Mouse (Mus musculus) c-Kit-negative CD71-positive TER-119-positive erythroid progenitor cells, embryonic 14.5 days (primary cell): ENCODE measurements around the gene Cadps2.

Experiments used
- DNase-seq: peaks from one replicate; pipeline ENCODE4 v3.0.0-alpha.2; 2013; ENCODE audit warnings: low read depth, low spot score

Gene Cadps2

DNA sequence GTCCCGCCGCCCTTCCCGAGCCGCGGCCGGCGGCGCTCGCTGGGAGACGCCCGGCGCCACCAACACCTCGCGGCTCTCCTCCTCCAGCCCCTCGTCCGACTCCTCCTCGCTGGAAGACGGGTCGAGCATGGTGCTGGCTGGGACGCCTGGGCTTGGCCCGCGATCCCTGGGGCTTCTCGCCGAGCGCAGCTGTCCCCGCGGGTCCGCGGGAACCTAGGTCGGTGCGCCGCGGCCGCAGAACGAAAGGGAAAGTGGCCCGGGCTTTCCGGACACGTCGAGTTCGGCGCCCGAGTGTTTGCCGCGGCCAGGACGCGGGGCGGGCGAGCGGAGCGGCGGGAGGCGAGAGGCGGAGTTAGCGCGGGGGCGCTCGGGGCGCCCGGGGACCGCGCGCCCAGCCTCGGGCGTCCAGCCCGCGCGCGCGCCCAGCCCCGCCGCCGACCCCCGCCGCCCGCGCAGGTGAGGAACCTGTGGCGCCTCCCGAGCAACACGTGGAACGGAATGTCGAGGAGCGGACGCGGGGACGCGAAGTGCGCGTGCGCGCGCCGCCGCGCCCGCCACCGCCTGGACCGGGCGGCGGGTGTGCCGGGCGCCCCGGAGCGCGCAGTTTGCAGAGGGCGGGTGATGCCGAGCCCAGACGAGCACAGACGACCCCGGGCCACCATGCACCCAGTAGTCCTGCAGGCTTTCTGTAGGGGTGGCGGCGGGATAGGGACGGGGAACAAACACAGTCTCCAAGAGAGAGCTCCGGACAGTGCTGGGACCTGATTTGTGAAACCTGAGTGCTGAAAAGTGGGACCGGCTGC, at the start of gene Cadps2:
Gene Cadps2 (minus strand): TSS at position 413 of the 803 bp plus-strand sequence.
- no peak for DNase-seq

DNA sequence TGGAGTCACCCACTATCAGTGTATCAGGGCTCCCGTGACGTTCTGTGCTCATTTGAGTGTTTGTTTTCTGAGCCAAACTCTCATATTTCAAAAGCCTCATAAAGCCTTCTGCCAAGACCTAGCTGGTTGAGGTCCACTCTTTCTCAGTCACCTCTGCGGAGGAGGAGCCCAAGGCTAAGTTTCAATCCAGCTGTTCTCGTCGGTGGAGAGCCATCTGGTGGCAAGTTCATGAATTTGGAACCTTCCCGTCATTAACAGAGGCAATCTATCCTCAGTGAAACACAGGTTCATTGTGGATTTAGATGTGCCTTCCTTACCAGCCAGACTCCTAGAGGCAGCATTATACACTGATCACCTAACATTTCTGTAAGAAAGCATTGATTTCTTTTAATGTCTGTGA, 47.2 kb upstream of the Cadps2 start:
- DNase-seq: no peak

DNA sequence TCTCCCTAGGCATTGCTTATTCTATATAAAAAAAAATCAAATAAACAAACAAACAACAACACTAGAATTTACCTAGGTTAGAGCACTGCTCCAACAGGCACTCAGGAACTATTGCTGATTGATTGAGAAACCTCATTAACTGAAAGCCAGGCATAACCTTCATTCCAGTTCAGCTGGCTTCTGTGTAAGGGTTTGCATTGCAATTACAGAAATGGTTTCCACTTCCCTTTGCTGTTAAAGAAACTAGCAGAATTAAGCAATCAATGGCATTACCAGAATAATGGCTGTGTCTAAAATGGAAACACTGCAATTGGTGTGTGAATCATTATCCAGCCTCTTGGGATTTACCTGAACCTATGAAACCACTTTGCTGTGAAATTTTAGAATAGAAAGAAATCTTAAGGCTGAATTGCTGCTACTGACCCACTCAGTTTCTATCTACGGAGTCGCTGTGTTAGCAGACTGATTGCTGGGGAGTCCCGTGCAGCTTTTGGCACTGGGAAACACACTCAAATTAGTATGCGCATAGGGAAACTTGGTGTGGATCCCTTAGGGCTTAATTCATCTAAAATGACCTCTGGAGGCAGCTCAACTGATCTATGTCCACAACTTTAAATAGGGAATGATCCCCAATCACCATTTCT, 37.7 kb upstream of the Cadps2 start:
- DNase-seq: no peak

DNA sequence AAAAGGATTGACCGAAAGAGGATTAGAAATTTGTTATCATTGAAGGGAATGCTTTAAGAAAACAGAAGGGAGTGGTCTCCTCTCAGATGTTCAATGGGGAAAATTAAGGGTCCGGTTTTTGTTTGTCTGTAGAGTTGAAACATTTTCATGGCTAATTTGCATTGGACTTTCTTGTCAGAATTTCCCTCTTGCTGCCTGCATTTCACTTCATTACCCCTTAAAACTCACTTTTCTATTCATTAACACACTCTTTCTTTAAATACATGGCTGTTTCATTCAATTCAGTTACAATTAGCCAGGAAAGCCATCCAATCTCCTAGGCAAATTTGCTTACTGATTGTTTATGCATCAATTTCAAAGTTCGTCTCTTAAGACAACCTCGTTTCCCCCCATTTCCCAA, 37.1 kb upstream of the Cadps2 start:
- DNase-seq: no peak

DNA sequence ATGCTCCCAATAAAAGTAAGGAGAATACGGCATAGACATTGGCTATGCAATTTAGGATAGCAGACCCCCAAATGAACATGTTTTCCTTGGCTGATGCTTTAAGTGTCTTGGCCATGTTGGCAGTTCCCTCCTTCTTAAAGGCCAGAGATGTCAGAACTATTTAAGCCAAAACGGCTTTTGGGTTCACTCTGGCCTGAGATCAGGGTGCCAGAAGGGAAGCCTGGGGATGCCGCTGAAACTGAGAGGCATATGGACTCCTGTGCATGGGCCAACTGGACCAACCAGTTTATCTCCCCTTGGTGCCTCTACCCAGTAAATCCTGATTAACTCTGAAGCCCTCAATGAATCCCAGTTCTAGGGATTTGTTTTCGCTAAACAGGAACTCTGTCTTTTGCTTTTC, 34.6 kb upstream of the Cadps2 start:
- no peak for DNase-seq

DNA sequence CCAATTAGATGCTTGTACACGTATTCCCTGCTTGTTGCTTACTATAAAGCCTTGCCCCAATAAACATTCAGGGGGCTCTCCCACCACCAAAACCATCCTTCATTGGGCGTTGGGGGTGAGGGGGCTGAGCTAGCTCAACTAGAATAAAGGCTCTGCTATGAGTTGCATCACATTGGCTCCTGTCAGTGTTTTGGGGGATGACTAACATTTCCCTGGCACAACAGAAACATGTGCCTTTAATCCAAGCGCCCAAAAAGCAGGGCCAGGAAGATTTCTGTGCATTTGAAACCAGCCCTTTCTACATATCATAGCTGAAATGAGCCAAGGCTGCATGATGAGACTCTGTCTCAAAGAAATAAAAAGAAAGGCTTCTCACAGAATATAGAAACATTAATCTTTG, 34.0 kb upstream of the Cadps2 start:
- DNase-seq: no peak

DNA sequence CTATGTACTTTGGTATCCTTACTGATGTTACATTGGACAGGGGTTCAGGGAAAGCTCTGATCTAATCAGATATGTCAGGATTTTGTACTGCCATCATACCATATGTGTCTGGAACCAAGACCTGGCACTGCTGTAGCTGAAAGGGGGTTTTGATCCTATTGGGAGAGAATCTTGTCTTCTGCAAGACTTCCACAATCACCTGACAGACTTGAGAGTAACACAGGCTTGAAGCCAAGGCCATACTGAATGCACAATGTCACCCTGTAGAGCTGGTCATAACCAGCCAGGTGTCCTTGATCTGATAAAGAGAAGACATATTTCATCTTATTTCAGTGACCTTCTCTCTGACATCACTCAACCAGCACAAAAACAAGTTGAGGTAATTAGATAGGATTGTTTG, 30.8 kb upstream of the Cadps2 start:
- DNase-seq: no peak

DNA sequence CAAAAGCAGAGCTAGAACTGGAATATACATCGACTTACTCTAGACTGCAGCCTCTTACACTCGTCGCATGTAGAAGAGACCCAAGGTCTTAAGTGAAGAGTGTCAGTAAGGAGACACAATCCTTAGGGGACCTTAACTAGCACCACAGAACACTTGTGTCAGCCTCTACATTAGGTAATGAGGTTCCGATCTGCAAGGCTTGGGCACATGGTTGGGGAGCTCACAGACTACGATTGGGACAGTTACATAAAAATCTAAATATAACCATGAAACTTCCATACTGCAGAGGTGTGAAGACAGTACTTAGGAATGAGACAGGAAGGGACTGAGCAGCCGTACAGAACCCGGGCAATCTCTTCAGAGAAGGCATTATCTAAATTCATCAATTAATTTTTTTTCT, 27.1 kb upstream of the Cadps2 start:
- DNase-seq: no peak

DNA sequence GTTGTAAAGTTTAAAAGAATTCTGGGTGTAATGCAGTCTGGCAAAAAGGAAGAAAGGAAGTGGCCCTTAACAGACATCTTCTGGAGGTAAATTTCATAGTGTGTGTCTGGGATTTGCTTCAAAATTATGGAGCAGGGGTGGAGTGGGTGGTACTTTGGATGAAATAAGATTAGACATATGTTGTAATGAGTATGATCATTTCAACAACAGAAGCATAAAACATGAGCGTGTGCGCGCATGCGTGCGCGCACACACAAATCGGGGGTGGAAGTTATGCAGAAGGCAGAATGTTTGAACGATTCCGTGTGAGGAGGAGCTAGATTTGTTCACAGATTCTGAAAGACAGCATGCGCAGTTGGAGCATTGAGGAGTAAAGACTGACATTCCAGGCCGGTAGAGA, 14.2 kb upstream of the Cadps2 start:
- DNase-seq: no peak

DNA sequence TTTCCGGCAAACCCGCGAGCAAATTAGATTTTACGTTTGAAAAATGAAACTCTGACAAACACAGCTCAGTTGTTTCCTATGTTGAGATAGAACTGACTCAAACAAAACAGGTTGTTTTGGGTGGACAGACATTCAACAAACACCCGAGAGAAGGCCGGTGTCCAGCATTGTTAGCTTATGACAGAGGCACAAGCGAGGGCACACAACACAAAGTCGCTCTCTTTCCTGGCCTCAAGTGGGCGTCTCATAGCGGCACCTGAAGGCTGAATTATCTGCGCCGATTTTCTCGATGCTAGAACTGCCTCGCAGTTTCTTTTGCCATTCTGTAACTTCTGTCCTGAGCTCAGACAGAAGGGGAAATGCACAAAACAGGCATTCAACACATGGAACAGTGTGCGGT, 780 bp upstream of the Cadps2 start:
- no peak for DNase-seq

DNA sequence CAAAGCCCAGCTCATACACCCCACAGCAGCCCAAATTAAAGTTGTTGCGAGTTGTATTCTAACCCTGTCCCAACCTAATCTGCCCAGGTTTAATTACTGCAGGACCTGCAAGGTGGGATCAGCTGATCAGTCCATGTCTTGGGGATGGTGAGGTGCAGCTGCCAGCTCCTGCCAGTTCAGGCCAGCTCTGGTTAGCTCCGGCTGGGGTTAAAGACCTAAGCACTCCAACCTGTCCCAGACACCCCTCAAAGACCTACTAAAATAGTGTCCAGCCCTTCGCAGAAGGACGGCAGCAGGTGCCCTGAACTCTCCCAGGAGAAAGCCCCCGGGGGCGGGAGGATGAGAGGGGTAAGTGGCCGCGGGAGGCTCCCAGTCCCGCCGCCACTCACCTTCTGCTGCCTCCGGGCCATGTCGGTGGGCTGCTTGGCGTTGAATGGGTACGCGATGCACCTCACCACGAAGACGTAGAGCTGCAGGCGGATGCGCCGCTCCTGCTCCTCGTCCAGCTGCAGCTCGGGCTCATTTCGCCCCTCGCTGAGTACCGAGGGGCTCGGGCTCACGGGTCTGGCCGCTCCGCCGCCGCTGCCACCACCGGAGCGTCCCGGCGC, 716 bp downstream of the Cadps2 start:
- DNase-seq: no peak

DNA sequence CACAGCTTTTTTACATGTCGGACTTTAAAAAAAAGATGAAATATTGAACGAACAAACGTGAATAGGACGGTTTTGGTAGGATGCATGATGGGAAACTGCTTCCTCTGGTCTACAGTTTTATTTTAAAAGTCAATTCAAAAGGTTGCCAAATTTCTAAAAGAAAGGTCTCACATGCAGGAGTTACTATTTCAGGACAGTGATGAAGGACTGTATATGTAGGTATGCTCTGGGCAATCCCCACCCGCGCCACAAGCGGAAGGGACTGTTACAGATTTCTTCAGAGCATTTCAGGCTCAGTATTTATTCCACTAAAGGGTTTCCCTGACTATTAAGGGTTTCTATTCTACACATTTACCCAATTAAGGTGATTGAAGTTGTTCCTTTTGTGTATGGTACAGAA, 1.6 kb downstream of the Cadps2 start:
- no peak for DNase-seq

DNA sequence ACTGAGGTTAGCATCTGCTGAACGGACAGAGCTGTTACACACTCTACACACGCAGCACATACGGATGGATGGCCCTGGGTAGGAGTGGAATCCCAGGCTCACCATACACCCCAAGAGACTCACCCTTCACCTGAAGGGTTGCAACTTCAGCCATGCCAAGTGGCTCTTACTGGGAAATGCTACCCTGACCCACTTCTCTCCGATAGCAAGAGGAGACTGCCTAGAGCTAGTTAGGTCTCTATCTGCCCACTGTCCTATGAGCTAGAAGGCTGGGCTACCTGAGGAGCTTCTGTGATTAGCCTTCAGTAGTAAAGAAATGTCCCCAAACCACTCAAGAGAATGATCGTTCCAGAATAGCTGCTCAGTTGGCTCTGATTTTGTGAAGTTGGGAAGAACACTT, 2.1 kb downstream of the Cadps2 start:
- DNase-seq: no peak

DNA sequence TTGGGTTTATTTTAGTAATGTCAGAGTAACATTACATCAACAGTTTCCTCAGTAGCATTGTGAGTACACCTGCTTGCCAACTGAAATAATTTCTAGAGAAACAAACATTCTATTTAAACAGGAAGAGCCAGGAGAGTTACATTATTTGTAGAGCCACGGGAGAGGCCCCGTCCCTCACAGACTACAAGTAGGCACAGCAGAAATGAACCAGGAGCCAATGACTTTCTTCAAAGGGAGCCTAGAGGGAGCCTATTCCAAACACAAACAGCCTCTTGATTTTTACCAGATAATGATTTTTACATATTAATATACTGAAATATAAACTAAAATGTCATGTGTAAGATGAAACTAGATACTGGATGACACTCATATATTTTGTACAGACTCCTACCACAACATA, 2.5 kb downstream of the Cadps2 start:
- DNase-seq: no peak

DNA sequence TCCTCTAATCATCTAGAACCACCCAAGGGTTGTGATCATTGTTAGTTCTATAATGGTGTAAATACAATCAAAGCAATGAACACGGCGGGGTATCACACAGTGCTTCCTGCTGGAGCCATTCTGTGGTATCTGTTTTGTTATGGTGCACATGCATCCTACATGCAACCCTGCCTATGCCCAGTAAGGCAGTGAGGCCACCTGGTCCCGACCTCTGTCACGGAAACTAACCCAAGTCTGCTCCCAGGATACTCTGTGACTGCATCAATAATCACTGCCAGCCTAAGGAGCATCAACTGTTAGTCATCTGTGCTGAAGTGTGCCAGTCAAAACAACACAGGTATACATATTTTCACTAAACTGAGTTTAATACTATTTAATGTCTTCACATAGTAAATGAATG, 3.7 kb downstream of the Cadps2 start:
- DNase-seq: no peak

DNA sequence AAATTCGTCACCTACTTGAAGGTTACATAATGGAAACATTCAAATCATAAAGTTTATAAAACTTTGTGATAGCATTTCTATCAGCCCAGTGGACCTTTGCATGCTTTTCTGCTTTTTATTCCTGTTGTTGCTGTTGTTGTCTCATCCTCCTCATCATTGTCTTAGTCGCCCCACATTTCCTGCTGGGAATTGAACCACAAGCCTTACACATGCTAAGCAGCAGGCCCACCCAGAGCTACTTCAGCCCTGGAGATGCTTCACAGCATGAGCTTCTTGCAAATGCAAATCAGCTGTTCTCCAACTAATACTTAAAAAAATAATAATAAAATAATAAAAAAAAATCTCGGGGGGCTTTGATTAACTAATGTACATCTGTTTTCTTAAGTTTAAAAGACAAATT, 8.5 kb downstream of the Cadps2 start:
- DNase-seq: no peak

DNA sequence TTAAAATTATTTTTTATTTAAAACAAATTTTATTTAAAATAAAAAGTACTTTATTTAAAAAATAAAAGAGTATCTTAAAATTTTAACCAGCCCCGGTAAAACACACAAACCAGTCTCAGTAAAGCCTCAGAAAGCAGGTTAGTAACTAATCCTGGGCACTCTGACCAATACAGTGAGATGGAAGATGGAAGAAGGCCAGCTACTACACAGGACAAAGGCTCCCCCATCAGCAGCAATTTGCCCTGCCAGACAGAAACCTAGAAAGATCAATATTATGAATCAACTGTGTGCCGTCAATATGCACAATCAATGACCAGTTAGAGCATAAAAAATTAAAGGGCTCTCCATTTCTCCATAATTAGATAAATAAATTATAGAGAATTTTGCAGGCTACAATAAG, 9.9 kb downstream of the Cadps2 start:
- no peak for DNase-seq

DNA sequence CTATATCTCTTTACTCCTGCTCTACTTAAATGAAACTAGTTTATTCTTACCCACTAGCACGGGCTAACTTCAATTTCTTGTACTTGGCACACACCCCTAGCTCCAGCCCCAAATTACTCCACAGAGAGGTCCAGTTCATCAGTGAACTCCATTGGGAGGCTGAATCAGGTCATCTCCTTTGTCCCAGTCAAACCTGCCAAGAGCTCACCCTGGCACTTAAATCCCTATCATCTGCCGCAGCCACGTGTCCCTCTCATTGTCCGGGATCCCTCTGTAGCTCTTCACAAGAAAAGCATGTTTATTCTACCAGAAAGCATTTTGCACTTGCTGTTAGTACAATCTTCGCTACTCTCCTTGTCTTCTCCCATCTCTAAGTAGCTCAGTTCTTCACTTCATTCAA, 17.4 kb downstream of the Cadps2 start:
- no peak for DNase-seq

DNA sequence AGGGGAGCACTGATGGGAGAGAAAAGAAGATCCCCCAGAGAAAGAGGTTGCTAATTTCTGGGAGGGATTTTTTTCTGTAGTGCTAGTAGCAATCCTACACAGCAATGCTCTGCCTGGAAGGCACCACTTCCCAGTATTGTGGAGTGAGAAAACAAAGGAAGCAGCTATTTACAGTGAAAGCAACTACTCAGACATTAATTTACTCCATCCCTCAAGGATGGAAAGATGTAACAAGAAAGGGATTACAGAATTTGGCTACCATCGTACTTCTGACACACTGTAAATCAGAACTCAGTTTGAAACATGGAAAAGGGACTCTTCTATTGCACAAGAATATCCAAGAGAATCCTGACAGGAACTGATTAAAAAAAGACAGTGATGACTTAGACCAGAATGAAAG, 29.1 kb downstream of the Cadps2 start:
- DNase-seq: no peak

DNA sequence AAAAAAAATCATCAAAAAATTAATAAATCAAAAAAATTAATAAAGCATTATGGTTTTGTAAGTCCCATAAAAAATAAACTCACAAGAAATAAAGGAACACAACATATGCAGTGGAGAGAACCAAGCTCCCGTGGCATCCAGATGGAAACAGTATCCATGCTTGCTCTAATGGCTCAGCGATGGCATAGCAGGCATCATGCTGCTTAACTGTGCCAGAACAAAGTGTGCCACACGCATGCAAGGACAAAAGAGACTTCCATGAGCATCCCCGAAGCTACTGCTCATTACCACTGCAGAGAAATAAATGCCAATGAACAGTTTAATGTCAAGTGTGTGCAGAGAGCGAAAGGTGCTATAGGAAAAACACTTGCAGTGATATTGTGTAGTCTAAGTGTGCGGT, 29.9 kb downstream of the Cadps2 start:
- DNase-seq: no peak

DNA sequence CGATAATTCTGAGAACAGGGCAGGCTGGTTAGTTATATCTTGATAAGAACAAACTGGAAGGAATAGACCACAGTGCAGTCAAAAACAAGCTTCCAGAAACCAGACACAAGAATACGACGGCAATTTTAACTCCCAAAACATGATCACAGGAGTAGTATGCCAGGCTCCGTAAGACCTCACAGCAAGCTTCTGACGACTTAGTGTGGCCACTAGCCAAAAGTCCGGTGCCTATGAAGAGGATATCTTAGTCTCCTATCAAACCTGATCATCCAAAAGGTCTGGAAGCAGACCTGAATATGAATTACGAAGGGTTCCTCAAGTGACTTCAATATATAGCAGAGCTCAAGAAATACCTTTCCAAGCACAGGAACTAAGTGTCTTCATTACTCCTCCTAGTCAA, 33.9 kb downstream of the Cadps2 start:
- no peak for DNase-seq

DNA sequence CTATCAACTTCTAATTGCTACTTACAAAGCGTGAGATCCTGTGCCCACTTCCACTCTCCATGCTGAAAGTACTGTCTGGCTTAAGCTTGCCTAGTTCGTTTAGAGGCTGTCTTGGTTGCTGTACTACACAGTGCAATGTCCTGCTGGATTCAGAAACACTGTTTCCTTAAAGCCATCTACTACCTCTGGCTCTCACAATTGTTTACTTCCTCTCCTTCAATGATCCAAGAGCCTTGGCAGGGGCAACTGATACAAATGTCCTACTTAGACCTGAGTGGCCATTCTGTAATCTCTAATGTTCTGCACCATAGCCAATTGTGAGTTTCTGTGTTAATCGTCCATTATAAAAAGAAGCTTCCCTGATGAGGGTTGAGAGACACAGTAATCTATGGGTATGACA, 47.4 kb downstream of the Cadps2 start:
- no peak for DNase-seq

DNA sequence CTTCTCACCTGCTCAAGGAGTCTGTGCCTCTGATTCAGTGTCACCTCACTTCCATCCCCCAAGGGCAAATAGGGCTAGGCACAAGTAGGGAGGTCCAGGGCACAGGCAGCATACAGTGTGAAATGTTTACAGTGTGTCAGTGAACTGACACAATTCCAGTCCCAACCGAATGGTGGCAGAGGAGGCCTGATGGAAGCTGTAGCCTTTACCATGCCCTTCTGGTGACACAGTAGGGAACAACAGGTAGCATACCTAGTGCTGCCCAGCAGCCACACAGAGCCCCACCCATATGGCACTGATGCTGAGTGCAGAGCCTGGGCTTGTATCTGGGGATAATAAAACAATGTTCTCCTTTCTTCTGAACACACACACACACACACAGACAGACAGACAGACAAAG, 61.6 kb downstream of the Cadps2 start:
- no peak for DNase-seq
